Mouse (Mus musculus) midbrain, postnatal 0 days (tissue): ENCODE data around the gene Gpat2. TPM values are rescaled to one million over a fixed set of nuclear protein-coding genes. Genes with fewer than 3 reads are reported as not detected.

Source experiments
- ATAC-seq: fragments of 200-750 bp; cut with Nextera tagmentation; 2 replicates; pipeline ENCODE4 v1.8.0; 2017; ENCODE audit warnings: moderate number of reproducible peaks, mild to moderate bottlenecking, moderate TSS enrichment, moderate library complexity; ENCODE audit not compliant: low FRiP score
- DNase-seq: peaks from one replicate; pipeline ENCODE4 v3.0.0-alpha.2; 2015; ENCODE audit warnings: low spot score
- H3K27ac ChIP-seq: fragments of 300-500 bp; sonication (generic); 2 replicates; pipeline ENCODE4 v1.5.1; 2014; ENCODE audit warnings: low read depth, mild to moderate bottlenecking, low read length, mixed read lengths
- H3K27me3 ChIP-seq: fragments of 300-500 bp; sonication (generic); 2 replicates; pipeline ENCODE4 v1.6.1; 2014; ENCODE audit warnings: low read length, control low read depth, mixed read lengths; ENCODE audit not compliant: insufficient read depth
- H3K36me3 ChIP-seq: fragments of 300-500 bp; sonication (generic); 2 replicates; pipeline ENCODE4 v1.6.1; 2014; ENCODE audit warnings: low read length, control low read depth, mixed read lengths; ENCODE audit not compliant: insufficient read depth
- H3K4me1 ChIP-seq: fragments of 300-500 bp; sonication (generic); 2 replicates; pipeline ENCODE4 v1.6.1; 2014; ENCODE audit warnings: mild to moderate bottlenecking, control low read depth, antibody characterized with exemption, low read length, mixed read lengths; ENCODE audit not compliant: insufficient read depth
- H3K4me2 ChIP-seq: fragments of 300-500 bp; sonication (generic); 2 replicates; pipeline ENCODE4 v1.6.1; 2014; ENCODE audit warnings: low read depth, mild to moderate bottlenecking, low read length, mixed read lengths; ENCODE audit not compliant: poor library complexity, severe bottlenecking
- H3K4me3 ChIP-seq: fragments of 300-500 bp; sonication (generic); 2 replicates; pipeline ENCODE4 v1.5.1; 2014; ENCODE audit warnings: low read depth, mild to moderate bottlenecking, low read length, moderate library complexity
- H3K9ac ChIP-seq: fragments of 300-500 bp; sonication (generic); replicated peaks from 2 replicates; pipeline ENCODE4 v1.6.1; 2014; ENCODE audit warnings: mild to moderate bottlenecking, low read length, moderate library complexity, mixed read lengths; ENCODE audit not compliant: poor library complexity, severe bottlenecking
- H3K9me3 ChIP-seq: fragments of 300-500 bp; sonication (generic); 2 replicates; pipeline ENCODE4 v1.6.1; 2016; ENCODE audit warnings: low read length, control low read depth
- CTCF ChIP-seq: IDR thresholded peaks from 2 replicates; pipeline ENCODE4 v1.5.1; 2016; ENCODE audit warnings: antibody characterized with exemption, mild to moderate bottlenecking
- WGBS: fragments of 180-500 bp; shearing (Covaris S2); extraction: QIAGEN DNeasy Blood & Tissue Kit; methylation state at CpG from one replicate; pipeline ENCODE4 v1.1.7; 2014; 5-methylcytosine and 5-hydroxymethylcytosine counted together
- polyA plus RNA-seq: library from polyadenylated mRNA; unstranded; fragments of >200 nt; fragmentation: Nextera tagmentation; extraction: Ambion mirVana; gene quantifications from 2 replicates; pipeline ENCODE4 v1.2.1, GENCODE M21; 2015
- total RNA-seq: library from RNA; depleted of rRNA; stranded (reverse); fragments of >200 nt; gene quantifications from 2 replicates; pipeline ENCODE4 v1.2.3, GENCODE M21; 2014; rRNA removed

The Gpat2 gene
- total RNA-seq (0.09 and 0.55 TPM in 2 replicates), polyA plus RNA-seq (0.16 and 0.23 TPM in 2 replicates)

DNA sequence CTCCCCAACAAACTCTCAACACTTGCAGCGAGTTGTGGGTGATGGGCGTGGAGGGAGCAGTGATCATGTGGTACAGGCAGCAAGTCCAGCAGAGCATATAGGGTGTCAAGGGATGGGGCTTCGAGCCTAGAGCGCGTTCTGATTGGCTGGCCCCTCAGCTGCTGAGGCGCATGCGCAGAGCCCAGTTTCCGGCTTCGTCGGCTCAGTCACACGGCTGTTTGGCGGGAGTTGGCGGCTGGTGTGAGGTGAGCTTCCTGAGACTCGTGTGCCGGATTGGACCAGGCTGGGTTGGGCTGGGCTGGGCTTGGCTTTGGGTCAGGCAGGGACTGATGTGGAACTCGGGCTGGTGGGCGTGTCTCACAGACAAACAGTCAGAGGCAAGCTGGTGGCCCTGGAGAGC lies at the start of gene Gpat2:
Gene Gpat2 (plus strand): TSS at position 223 of the 400 bp plus-strand sequence.
- no peaks in the 10 kb centered on the region for H3K4me1 ChIP-seq
- ATAC-seq: no peak
- H3K9ac ChIP-seq: no peak within 1 kb of the TSS
- H3K27me3 ChIP-seq: no peaks in the 10 kb centered on the region
- no peak for TF ChIP-seq CTCF
- no peaks in the 10 kb centered on the region for H3K36me3 ChIP-seq
- H3K27ac ChIP-seq: no peak within 1 kb of the TSS
- DNase-seq: no peak
- H3K4me2 ChIP-seq: no peak within 1 kb of the TSS
- no peak within 1 kb of the TSS for H3K4me3 ChIP-seq
- H3K9me3 ChIP-seq: no peaks in the 10 kb centered on the region
- 84% methylated on average over 17 of the region's 17 CpGs for WGBS

GRCm38 (mm10) chr2:127375759-127376341 lies 49.1 kb upstream of the Gpat2 start:
- WGBS: 47% methylated on average over 7 of the region's 7 CpGs
- no peak for DNase-seq
- Histone ChIP-seq H3K4me2 (no peak overlapping the region), H3K9ac (no peak overlapping the region), H3K4me3 (no peak overlapping the region), H3K9me3 (no peaks in the 10 kb centered on the region), H3K4me1 (no peaks in the 10 kb centered on the region), H3K36me3 (no peaks in the 10 kb centered on the region), H3K27me3 (no peaks in the 10 kb centered on the region), H3K27ac (no peak overlapping the region)
- no peak for ATAC-seq
- peak; percentile 54 for TF ChIP-seq CTCF

GRCm38 (mm10) chr2:127376423-127377051 lies 48.5 kb upstream of the Gpat2 start:
- Histone ChIP-seq H3K4me2 (no peak overlapping the region), H3K9me3 (no peaks in the 10 kb centered on the region), H3K27ac (no peak overlapping the region), H3K4me3 (no peak overlapping the region), H3K27me3 (no peaks in the 10 kb centered on the region), H3K4me1 (no peaks in the 10 kb centered on the region), H3K36me3 (no peaks in the 10 kb centered on the region), H3K9ac (no peak overlapping the region)
- 86% methylated on average over 6 of the region's 6 CpGs for WGBS
- ATAC-seq: no peak
- TF ChIP-seq CTCF: no peak
- DNase-seq: no peak

DNA sequence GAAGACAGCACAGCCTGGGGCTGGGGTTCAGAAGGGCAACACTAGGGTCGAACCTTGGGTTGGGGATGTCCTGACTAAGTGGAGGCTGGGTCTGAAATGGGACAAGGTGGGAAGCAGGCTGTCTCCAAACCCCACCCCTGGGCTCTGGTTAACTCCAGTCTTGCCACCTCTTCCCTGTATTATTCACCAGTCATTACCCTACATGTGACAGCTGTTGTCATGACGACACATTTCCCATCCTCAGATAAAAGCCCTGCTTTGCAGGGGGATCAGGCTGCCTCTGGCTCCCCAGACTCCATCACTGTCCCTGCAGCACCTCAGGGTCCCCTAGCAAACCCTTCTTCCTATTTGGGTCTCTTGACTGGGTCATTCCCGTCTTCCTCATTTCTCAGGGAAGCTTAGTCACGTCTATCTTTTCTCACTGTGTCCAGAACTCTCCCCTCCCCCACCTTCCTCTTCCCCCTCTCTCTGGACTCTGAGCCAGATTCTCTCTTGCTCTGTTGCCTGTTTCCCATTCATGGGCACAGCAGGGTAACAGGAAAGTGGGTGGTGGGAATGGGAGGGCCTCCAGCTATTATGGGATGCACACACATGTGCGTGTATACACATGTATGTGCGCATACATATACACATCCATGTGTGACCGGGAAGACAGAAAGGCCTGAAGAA lies 46.9 kb upstream of the Gpat2 start:
- Histone ChIP-seq H3K4me1 (no peaks in the 10 kb centered on the region), H3K27me3 (no peaks in the 10 kb centered on the region), H3K9me3 (no peaks in the 10 kb centered on the region), H3K4me3 (no peak overlapping the region), H3K27ac (no peak overlapping the region), H3K9ac (no peak overlapping the region), H3K4me2 (no peak overlapping the region), H3K36me3 (no peaks in the 10 kb centered on the region)
- ATAC-seq (no peak), DNase-seq (peak; percentile 36)
- TF ChIP-seq CTCF: no peak
- WGBS: 64% methylated on average over 7 of the region's 7 CpGs

GRCm38 (mm10) chr2:127378611-127378990 lies 46.4 kb upstream of the Gpat2 start:
- Histone ChIP-seq H3K9me3 (no peaks in the 10 kb centered on the region), H3K27me3 (no peaks in the 10 kb centered on the region), H3K4me1 (no peaks in the 10 kb centered on the region), H3K27ac (no peak overlapping the region), H3K9ac (no peak overlapping the region), H3K36me3 (no peaks in the 10 kb centered on the region), H3K4me3 (no peak overlapping the region), H3K4me2 (no peak overlapping the region)
- ATAC-seq (no peak), DNase-seq (no peak)
- TF ChIP-seq CTCF: no peak
- 66% methylated on average over 7 of the region's 7 CpGs for WGBS

- no peak for DNase-seq
Measured at GRCm38 (mm10) chr2:127379250-127379649, 45.7 kb upstream of the Gpat2 start.

More at GRCm38 (mm10) chr2:127379250-127379649, 45.7 kb upstream of the Gpat2 start:
- no peaks in the 10 kb centered on the region for H3K4me1 ChIP-seq
- H3K36me3 ChIP-seq: no peaks in the 10 kb centered on the region
- no peak overlapping the region for H3K4me2 ChIP-seq
- no peak overlapping the region for H3K9ac ChIP-seq
- no peak overlapping the region for H3K27ac ChIP-seq
- H3K4me3 ChIP-seq: no peak overlapping the region
- H3K27me3 ChIP-seq: no peaks in the 10 kb centered on the region
- ATAC-seq: no peak
- no peaks in the 10 kb centered on the region for H3K9me3 ChIP-seq
- no peak for TF ChIP-seq CTCF
- 78% methylated on average over 3 of the region's 3 CpGs for WGBS
